Mouse (Mus musculus) heart, adult 2 months (tissue): ENCODE data around the gene Mybbp1a. TPM values are rescaled to one million over a fixed set of nuclear protein-coding genes. Genes with fewer than 3 reads are reported as not detected.

Experiments
- DNase-seq, 2 experiments: peaks; one replicate each; pipeline ENCODE4 v3.0.0; 2021
- H3K27ac ChIP-seq: fragments of 200-600 bp; 2 replicates; pipeline ENCODE4 v1.8.1; 2022
- H3K27me3 ChIP-seq: fragments of 200-500 bp; 2 replicates; pipeline ENCODE4 v1.6.1; 2012; ENCODE audit warnings: mild to moderate bottlenecking, low read length, inconsistent platforms, mixed read lengths; ENCODE audit not compliant: control insufficient read depth, insufficient read depth
- H3K36me3 ChIP-seq: fragments of 200-500 bp; 2 replicates; pipeline ENCODE4 v1.6.1; 2012; ENCODE audit warnings: low read length, inconsistent platforms; ENCODE audit not compliant: control insufficient read depth, insufficient read depth
- H3K4me1 ChIP-seq: fragments of 200-500 bp; 2 replicates; pipeline ENCODE4 v1.6.1; 2011; ENCODE audit warnings: low read length; ENCODE audit not compliant: control insufficient read depth, insufficient read depth
- H3K4me3 ChIP-seq: fragments of 200-600 bp; 2 replicates; pipeline ENCODE4 v1.8.1; 2022
- H3K79me2 ChIP-seq: fragments of 200-500 bp; replicated peaks from 2 replicates; pipeline ENCODE4 v1.6.1; 2012; ENCODE audit warnings: mild to moderate bottlenecking, inconsistent platforms, low read length, moderate library complexity, mixed read lengths; ENCODE audit not compliant: control insufficient read depth, insufficient read depth
- H3K9ac ChIP-seq: fragments of 200-500 bp; 2 replicates; pipeline ENCODE4 v1.6.1; 2012; ENCODE audit warnings: low read depth, mild to moderate bottlenecking, control low read depth, inconsistent platforms, low read length, mixed read lengths
- CTCF ChIP-seq: fragments of 200-600 bp; IDR thresholded peaks from 2 replicates; pipeline ENCODE4 v1.8.1; 2022; ENCODE audit warnings: antibody characterized with exemption, mild to moderate bottlenecking, moderate library complexity
- EP300 ChIP-seq: fragments of 200-500 bp; IDR thresholded peaks from 2 replicates; pipeline ENCODE4 v1.6.1; 2011; ENCODE audit warnings: low read depth, low read length, control low read depth; ENCODE audit not compliant: insufficient read depth
- POLR2A ChIP-seq: fragments of 200-500 bp; IDR thresholded peaks from 2 replicates; pipeline ENCODE4 v1.6.1; 2011; ENCODE audit warnings: mild to moderate bottlenecking, low read depth, low read length, control low read depth; ENCODE audit not compliant: insufficient read depth
- WGBS: fragments of 180-500 bp; shearing (Covaris S2); methylation state at CpG from one replicate; pipeline ENCODE4 v1.1.7; 2018; 5-methylcytosine and 5-hydroxymethylcytosine counted together
- intact Hi-C: fragments of 180-260 bp; cut with DNase I; formaldehyde crosslinking; loops from one replicate; pipeline ENCODE4 v1.15.1; 2025
- polyA plus RNA-seq: library from polyadenylated mRNA; depleted of rRNA; stranded (reverse); fragments of >200 nt; gene quantifications from 2 replicates; pipeline ENCODE4 v1.2.3, GENCODE M21; 2012
- total RNA-seq, 2 experiments: library from RNA; stranded (reverse); gene quantifications; 2 replicates each; pipeline ENCODE4 v1.2.3; 2021

The Mybbp1a gene
- total and polyA plus RNA-seq, 3 experiments, result 21.8 to 46.1 (median 42.7) TPM

- no peak for TF ChIP-seq CTCF
- TF ChIP-seq EP300, result no peak
- no peak for TF ChIP-seq POLR2A
- Histone ChIP-seq H3K27me3 (no peaks in the 10 kb centered on the region), H3K36me3 (no peaks in the 10 kb centered on the region), H3K4me1 (peaks cover 18% of the 10 kb centered on the region), H3K27ac (no peak overlapping the region), H3K4me3 (no peak overlapping the region), H3K9ac (no peak overlapping the region), H3K79me2 (no peaks in the 10 kb centered on the region; the same call in none of the 2 replicates)
- DNase-seq, result peak in 1 of 2 experiments; percentile 18
- intact Hi-C loops, result no loop called here
- 74% methylated on average over 8 of the region's 8 CpGs for WGBS
Measured at GRCm38 (mm10) chr11:72406079-72406675, 35.0 kb upstream of the Mybbp1a start.

- H3K4me3 ChIP-seq, result no peak overlapping the region; the same call in 1 of the 2 replicates
- peaks cover 20% of the 10 kb centered on the region for H3K4me1 ChIP-seq
- peak overlapping the region; percentile 49 for H3K27ac ChIP-seq
- DNase-seq, result peak in 1 of 2 experiments; percentile 45
- peak overlapping the region; percentile 4; the same call in 1 of the 2 replicates for H3K9ac ChIP-seq
- intact Hi-C loops, result no loop called here
- H3K36me3 ChIP-seq, result no peaks in the 10 kb centered on the region
- no peak for TF ChIP-seq CTCF
- H3K27me3 ChIP-seq, result no peaks in the 10 kb centered on the region
- no peaks in the 10 kb centered on the region; the same call in none of the 2 replicates for H3K79me2 ChIP-seq
- WGBS, result 18% methylated on average over 3 of the region's 3 CpGs
Measured at GRCm38 (mm10) chr11:72407081-72407480, 34.1 kb upstream of the Mybbp1a start.

- intact Hi-C loops, result no loop called here
- Histone ChIP-seq H3K9ac (0 out of 2 replicates have a peak overlapping the region, but pooled peaks have one; percentile 1), H3K4me3 (peak overlapping the region; percentile 11; the same call in 1 of the 2 replicates), H3K36me3 (no peaks in the 10 kb centered on the region), H3K27ac (peak overlapping the region; percentile 49), H3K27me3 (no peaks in the 10 kb centered on the region), H3K4me1 (peaks cover 20% of the 10 kb centered on the region), H3K79me2 (no peaks in the 10 kb centered on the region; the same call in none of the 2 replicates)
- peak; percentile 49 to 72 for DNase-seq
- TF ChIP-seq POLR2A (no peak), EP300 (peak; percentile 85)
- WGBS, result 14% methylated on average over 7 of the region's 7 CpGs
Measured at GRCm38 (mm10) chr11:72407574-72407973, 33.6 kb upstream of the Mybbp1a start.

- no peaks in the 10 kb centered on the region for H3K36me3 ChIP-seq
- H3K4me3 ChIP-seq, result peak overlapping the region; percentile 9; the same call in 1 of the 2 replicates
- H3K79me2 ChIP-seq, result no peaks in the 10 kb centered on the region; the same call in 1 of the 2 replicates
- intact Hi-C loops, result no loop called here
- peaks cover 24% of the 10 kb centered on the region for H3K4me1 ChIP-seq
- 60% methylated on average over 9 of the region's 9 CpGs for WGBS
- H3K27ac ChIP-seq, result peak overlapping the region; percentile 49
- peak overlapping the region; percentile 35 for H3K9ac ChIP-seq
- no peaks in the 10 kb centered on the region for H3K27me3 ChIP-seq
- TF ChIP-seq CTCF, result no peak
- no peak for TF ChIP-seq EP300
- no peak for TF ChIP-seq POLR2A
- DNase-seq, result no peak
Measured at GRCm38 (mm10) chr11:72408451-72409170, 32.5 kb upstream of the Mybbp1a start.

GRCm38 (mm10) chr11:72409649-72410385 is 31.3 kb upstream of the Mybbp1a start:
- no peak for TF ChIP-seq POLR2A
- TF ChIP-seq EP300, result no peak
- TF ChIP-seq CTCF, result no peak
- Histone ChIP-seq H3K27me3 (no peaks in the 10 kb centered on the region), H3K4me1 (peaks cover 28% of the 10 kb centered on the region)

More at GRCm38 (mm10) chr11:72409649-72410385, 31.3 kb upstream of the Mybbp1a start:
- WGBS, result 43% methylated on average over 12 of the region's 12 CpGs
- Histone ChIP-seq H3K36me3 (no peaks in the 10 kb centered on the region), H3K4me3 (peak overlapping the region; percentile 40), H3K79me2 (no peaks in the 10 kb centered on the region; the same call in 1 of the 2 replicates), H3K9ac (peak overlapping the region; percentile 16), H3K27ac (peak overlapping the region; percentile 38; the same call in 1 of the 2 replicates)
- peak in 1 of 2 experiments; percentile 37 for DNase-seq
- intact Hi-C loops, result loop anchor here (2.0 kb wide), 2 partner anchors 13 to 19 kb away; no protein-coding TSS in a partner anchor
